Mouse (Mus musculus) bone marrow, adult 2 months (tissue): Measurements from ENCODE around the gene Dhdh.

Source experiments
- CTCF ChIP-seq: fragments of 200-500 bp; IDR thresholded peaks from 2 replicates; pipeline ENCODE4 v1.5.1; 2011; ENCODE audit warnings: low read length, control low read depth; ENCODE audit not compliant: control insufficient read depth, insufficient read depth
- POLR2A ChIP-seq: fragments of 200-500 bp; IDR thresholded peaks from 2 replicates; pipeline ENCODE4 v1.6.1; 2011; ENCODE audit warnings: low read depth, mild to moderate bottlenecking, control low read depth, low read length, borderline replicate concordance; ENCODE audit not compliant: control insufficient read depth

GRCm38 (mm10) chr7:45475291-45475969 lies 13.2 kb downstream of the Dhdh start:
- TF ChIP-seq CTCF (no peak), POLR2A (no peak)
